Comparison of ENCODE assay signal across 1 mouse cellular context in genomic region chr11:121122024-121122670, GRCm38 (mm10).
TF ChIP-seq lines count a peak whose summit lies in the region.

No protein-coding gene starts in this region.

TF ChIP-seq in MEL, 35 proteins besides CTCF, POLR2A, EP300 and RAD21 (continued from another document):
- TF ChIP-seq ETS1 (IDR thresholded peaks at IDR 0.05; ENCODE audit: low read depth, low read length) (peak; percentile 93), MYB (IDR thresholded peaks at IDR 0.05; ENCODE audit: low read depth, low read length) (peak; percentile 46; the same call in 1 of the 2 replicates), MEF2A (IDR thresholded peaks at IDR 0.05; ENCODE audit: extremely low read depth, insufficient replicate concordance, low read depth, low read length, poor library complexity, severe bottlenecking) (peak; percentile 82; the same call in 1 of the 2 replicates), RCOR1 (IDR thresholded peaks at IDR 0.05; ENCODE audit: low read depth, low read length) (peak; percentile 96), MYC (IDR thresholded peaks at IDR 0.05; ENCODE audit: low read depth, low read length) (peak; percentile 70; the same call in 1 of the 2 replicates), HCFC1 (IDR thresholded peaks at IDR 0.05; ENCODE audit: low read depth, low read length) (peak; percentile 47; the same call in 1 of the 2 replicates), CHD1 (IDR thresholded peaks at IDR 0.05; ENCODE audit: low read depth, low read length) (no peak), E2F4 (IDR thresholded peaks at IDR 0.05; ENCODE audit: borderline replicate concordance, low read depth, low read length) (no peak), UBTF (IDR thresholded peaks at IDR 0.05; ENCODE audit: borderline replicate concordance, insufficient read depth, low read depth, low read length) (no peak), TCF12 (IDR thresholded peaks at IDR 0.05; ENCODE audit: low read depth, low read length) (peak; percentile 91), MXI1 (IDR thresholded peaks at IDR 0.05; ENCODE audit: low read depth, low read length) (peak; percentile 63; the same call in 1 of the 2 replicates), GABPA (IDR thresholded peaks at IDR 0.05; ENCODE audit: low read depth, low read length) (peak; percentile 39; the same call in 1 of the 2 replicates), KAT2A (conservative IDR thresholded peaks at IDR 0.05; ENCODE audit: low read depth, low read length) (no peak; the same call in 1 of the 2 replicates), USF2 (IDR thresholded peaks at IDR 0.05; ENCODE audit: borderline replicate concordance in 1 of 2, insufficient read depth in 1 of 2, low read depth in 1 of 2, low read length in 2 of 2) (no peak), MAX (IDR thresholded peaks at IDR 0.05; ENCODE audit: low read length) (peak; percentile 4; the same call in 1 of the 2 replicates)
TF ChIP-seq in MEL: peak in this region for 14.
